Mouse (Mus musculus) midbrain, postnatal 0 days (tissue): ENCODE results near the gene Ppp1r14d. TPM values are rescaled to one million over a fixed set of nuclear protein-coding genes. Genes with fewer than 3 reads are reported as not detected.

Experiments used
- ATAC-seq: fragments of 200-750 bp; cut with Nextera tagmentation; 2 replicates; pipeline ENCODE4 v1.8.0; 2017; ENCODE audit warnings: moderate number of reproducible peaks, mild to moderate bottlenecking, moderate TSS enrichment, moderate library complexity; ENCODE audit not compliant: low FRiP score
- DNase-seq: peaks from one replicate; pipeline ENCODE4 v3.0.0-alpha.2; 2015; ENCODE audit warnings: low spot score
- H3K27ac ChIP-seq: fragments of 300-500 bp; sonication (generic); 2 replicates; pipeline ENCODE4 v1.5.1; 2014; ENCODE audit warnings: low read depth, mild to moderate bottlenecking, low read length, mixed read lengths
- H3K27me3 ChIP-seq: fragments of 300-500 bp; sonication (generic); 2 replicates; pipeline ENCODE4 v1.6.1; 2014; ENCODE audit warnings: low read length, control low read depth, mixed read lengths; ENCODE audit not compliant: insufficient read depth
- H3K36me3 ChIP-seq: fragments of 300-500 bp; sonication (generic); 2 replicates; pipeline ENCODE4 v1.6.1; 2014; ENCODE audit warnings: low read length, control low read depth, mixed read lengths; ENCODE audit not compliant: insufficient read depth
- H3K4me1 ChIP-seq: fragments of 300-500 bp; sonication (generic); 2 replicates; pipeline ENCODE4 v1.6.1; 2014; ENCODE audit warnings: mild to moderate bottlenecking, control low read depth, antibody characterized with exemption, low read length, mixed read lengths; ENCODE audit not compliant: insufficient read depth
- H3K4me2 ChIP-seq: fragments of 300-500 bp; sonication (generic); 2 replicates; pipeline ENCODE4 v1.6.1; 2014; ENCODE audit warnings: low read depth, mild to moderate bottlenecking, low read length, mixed read lengths; ENCODE audit not compliant: poor library complexity, severe bottlenecking
- H3K4me3 ChIP-seq: fragments of 300-500 bp; sonication (generic); 2 replicates; pipeline ENCODE4 v1.5.1; 2014; ENCODE audit warnings: low read depth, mild to moderate bottlenecking, low read length, moderate library complexity
- H3K9ac ChIP-seq: fragments of 300-500 bp; sonication (generic); replicated peaks from 2 replicates; pipeline ENCODE4 v1.6.1; 2014; ENCODE audit warnings: mild to moderate bottlenecking, low read length, moderate library complexity, mixed read lengths; ENCODE audit not compliant: poor library complexity, severe bottlenecking
- H3K9me3 ChIP-seq: fragments of 300-500 bp; sonication (generic); 2 replicates; pipeline ENCODE4 v1.6.1; 2016; ENCODE audit warnings: low read length, control low read depth
- CTCF ChIP-seq: IDR thresholded peaks from 2 replicates; pipeline ENCODE4 v1.5.1; 2016; ENCODE audit warnings: antibody characterized with exemption, mild to moderate bottlenecking
- WGBS: fragments of 180-500 bp; shearing (Covaris S2); extraction: QIAGEN DNeasy Blood & Tissue Kit; methylation state at CpG from one replicate; pipeline ENCODE4 v1.1.7; 2014; 5-methylcytosine and 5-hydroxymethylcytosine counted together
- polyA plus RNA-seq: library from polyadenylated mRNA; unstranded; fragments of >200 nt; fragmentation: Nextera tagmentation; extraction: Ambion mirVana; gene quantifications from 2 replicates; pipeline ENCODE4 v1.2.1, GENCODE M21; 2015
- total RNA-seq: library from RNA; depleted of rRNA; stranded (reverse); fragments of >200 nt; gene quantifications from 2 replicates; pipeline ENCODE4 v1.2.3, GENCODE M21; 2014

Gene Ppp1r14d
- total and polyA plus RNA-seq, 2 experiments from 2014 or later: not detected

- Histone ChIP-seq H3K36me3 (peaks cover 18% of the 10 kb centered on the region; the same call in 1 of the 2 replicates), H3K27me3 (no peaks in the 10 kb centered on the region), H3K9ac (peak within 1 kb of the TSS; percentile 74), H3K4me1 (peaks cover 3% of the 10 kb centered on the region; the same call in 1 of the 2 replicates), H3K4me3 (peak within 1 kb of the TSS; percentile 50), H3K4me2 (peak within 1 kb of the TSS; percentile 60), H3K27ac (peak within 1 kb of the TSS; percentile 72), H3K9me3 (no peaks in the 10 kb centered on the region)
- no peak for TF ChIP-seq CTCF
- under 1% methylated on average over 51 of the region's 51 CpGs for WGBS
- DNase-seq (peak; percentile 98), ATAC-seq (peak; percentile 96)
Measured at GRCm38 (mm10) chr2:119208344-119209175, 21.1 kb downstream of the Ppp1r14d start, which contains the start of the genes Zfyve19 and Dnajc17. TSS of gene Zfyve19 (plus strand) at chr2:119208617. TSS of gene Dnajc17 (minus strand) at chr2:119208795.

- peak overlapping the region; percentile 58 for H3K27ac ChIP-seq
- WGBS: 26% methylated on average over 6 of the region's 6 CpGs
- no peak for DNase-seq
- ATAC-seq: no peak
- H3K9ac ChIP-seq: peak overlapping the region; percentile 74
- peak overlapping the region; percentile 50 for H3K4me3 ChIP-seq
- TF ChIP-seq CTCF: no peak
- H3K4me1 ChIP-seq: peaks cover 3% of the 10 kb centered on the region; the same call in 1 of the 2 replicates
- no peaks in the 10 kb centered on the region for H3K9me3 ChIP-seq
- H3K27me3 ChIP-seq: no peaks in the 10 kb centered on the region
- peak overlapping the region; percentile 60 for H3K4me2 ChIP-seq
- peaks cover 18% of the 10 kb centered on the region; the same call in 1 of the 2 replicates for H3K36me3 ChIP-seq
Measured at GRCm38 (mm10) chr2:119207961-119208343, 21.8 kb downstream of the Ppp1r14d start.

DNA sequence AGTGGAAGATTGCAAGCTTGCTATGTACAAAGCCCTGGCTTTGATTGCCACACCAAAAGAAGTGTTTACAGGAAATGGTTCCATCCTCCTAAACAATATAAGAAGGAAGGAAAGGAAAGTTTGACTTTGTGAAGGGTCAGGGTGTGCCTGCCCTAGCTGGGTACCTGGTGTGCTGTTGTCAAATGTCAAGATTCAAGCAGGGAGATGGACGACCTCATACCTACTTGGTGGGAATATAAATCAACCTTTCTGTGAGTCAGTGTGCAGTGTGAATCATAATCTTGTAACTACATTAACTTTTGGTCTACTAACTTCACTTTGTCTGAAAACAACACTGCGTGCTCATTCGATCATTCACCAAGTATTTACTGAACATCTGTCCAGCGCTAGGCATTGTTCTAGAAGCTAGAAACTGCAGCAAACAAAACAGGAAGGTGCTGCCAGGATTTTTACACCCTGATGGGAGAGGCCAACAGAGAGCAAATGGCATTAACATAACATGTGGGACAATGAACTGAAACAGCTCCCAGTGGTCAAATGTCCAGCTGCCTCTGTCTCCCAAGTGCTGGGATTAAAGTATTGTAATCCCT, 25.7 kb downstream of the Ppp1r14d start:
- ATAC-seq: no peak
- H3K36me3 ChIP-seq: no peaks in the 10 kb centered on the region

GRCm38 (mm10) chr2:119202914-119203453, 26.7 kb downstream of the Ppp1r14d start:
- Histone ChIP-seq H3K36me3 (no peaks in the 10 kb centered on the region), H3K27me3 (no peaks in the 10 kb centered on the region), H3K9ac (no peak overlapping the region), H3K9me3 (no peaks in the 10 kb centered on the region), H3K4me2 (no peak overlapping the region), H3K4me1 (no peaks in the 10 kb centered on the region), H3K27ac (no peak overlapping the region), H3K4me3 (no peak overlapping the region)
- no peak for TF ChIP-seq CTCF
- 55% methylated on average over 5 of the region's 5 CpGs for WGBS
- ATAC-seq: no peak
- peak; percentile 15 for DNase-seq

More for the DNA sequence above, 25.7 kb downstream of the Ppp1r14d start:
- DNase-seq: no peak
- Histone ChIP-seq H3K27me3 (no peaks in the 10 kb centered on the region), H3K9me3 (no peaks in the 10 kb centered on the region), H3K4me3 (no peak overlapping the region), H3K4me2 (no peak overlapping the region), H3K9ac (no peak overlapping the region), H3K4me1 (no peaks in the 10 kb centered on the region), H3K27ac (no peak overlapping the region)
- no peak for TF ChIP-seq CTCF
- 74% methylated on average over 4 of the region's 4 CpGs for WGBS

DNA sequence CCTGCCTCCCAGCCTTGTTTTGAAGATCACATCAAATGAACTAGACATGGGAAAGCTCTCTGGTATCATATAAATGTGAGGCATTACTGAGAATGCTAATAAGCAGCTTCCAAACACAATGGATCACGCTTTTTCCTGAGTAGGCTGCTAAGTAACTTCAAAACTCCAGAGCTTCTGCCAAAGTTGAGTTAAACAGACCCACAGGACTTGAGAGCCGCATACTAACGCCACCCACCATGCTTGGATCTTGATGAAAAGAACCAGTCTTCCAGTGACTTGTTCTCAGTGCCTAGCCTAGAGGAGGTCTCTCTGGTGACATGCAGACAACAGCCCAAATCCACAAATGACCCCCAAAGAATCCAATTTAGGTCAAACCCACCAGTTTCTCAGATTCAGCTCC, 30.8 kb downstream of the Ppp1r14d start:
- Histone ChIP-seq H3K4me3 (no peak overlapping the region), H3K36me3 (no peaks in the 10 kb centered on the region), H3K4me1 (no peaks in the 10 kb centered on the region), H3K27ac (no peak overlapping the region), H3K27me3 (no peaks in the 10 kb centered on the region), H3K9ac (no peak overlapping the region), H3K9me3 (no peaks in the 10 kb centered on the region), H3K4me2 (no peak overlapping the region)
- WGBS: 13% methylated on average over 3 of the region's 3 CpGs
- ATAC-seq: no peak; the same call in 1 of the 2 replicates
- peak; percentile 77 for DNase-seq
- TF ChIP-seq CTCF: no peak
